Mouse (Mus musculus): ENCODE measurements around the gene Ets1. TPM values are rescaled to one million over a fixed set of nuclear protein-coding genes. Genes with fewer than 3 reads are reported as not detected.

Ets1 gene
- total and polyA plus RNA-seq, 3 experiments = 0.05 TPM; not detected in 2

- Histone ChIP-seq H3K4me3 (ENCODE audit: low read depth, low read length) (no peak overlapping the region), H3K9me3 (replicated peaks) (peaks cover 2% of the 10 kb centered on the region; the same call in 1 of the 2 replicates), H3K27me3 (ENCODE audit: insufficient read depth, low read length) (no peaks in the 10 kb centered on the region), H3K4me1 (ENCODE audit: insufficient read depth, low read depth, low read length) (no peaks in the 10 kb centered on the region), H3K36me3 (replicated peaks) (no peaks in the 10 kb centered on the region)
- DNase-seq (ENCODE audit: low spot score) = no peak
- TF ChIP-seq TAL1 (conservative IDR thresholded peaks at IDR 0.05; ENCODE audit: low read depth, low read length) = no peak
- no peak for TF ChIP-seq GATA2 (IDR thresholded peaks at IDR 0.05; ENCODE audit: borderline replicate concordance, low read depth, low read length)
- no peak for TF ChIP-seq POLR2AphosphoS5 (IDR thresholded peaks at IDR 0.05; ENCODE audit: insufficient replicate concordance, low read depth, low read length)
- no peak for TF ChIP-seq GATA1 (IDR thresholded peaks at IDR 0.05; ENCODE audit: borderline replicate concordance, low read length)
- no peak for TF ChIP-seq CTCF (IDR thresholded peaks at IDR 0.05; ENCODE audit: low read depth, low read length)
- ATAC-seq (ENCODE audit: extremely low read depth, insufficient number of reproducible peaks, low FRiP score, poor library complexity, severe bottlenecking) = no peak
Measured at GRCm38 (mm10) chr9:32619661-32620060, 16.4 kb upstream of the Ets1 start.

GRCm38 (mm10) chr9:32620446-32620845 lies 15.6 kb upstream of the Ets1 start:
- no peak for ATAC-seq (ENCODE audit: extremely low read depth, insufficient number of reproducible peaks, low FRiP score, poor library complexity, severe bottlenecking)
- Histone ChIP-seq H3K4me1 (ENCODE audit: insufficient read depth, low read depth, low read length) (no peaks in the 10 kb centered on the region), H3K4me3 (ENCODE audit: low read depth, low read length) (no peak overlapping the region), H3K9me3 (replicated peaks) (peaks cover 2% of the 10 kb centered on the region; the same call in 1 of the 2 replicates), H3K27me3 (ENCODE audit: insufficient read depth, low read length) (no peaks in the 10 kb centered on the region), H3K36me3 (replicated peaks) (no peaks in the 10 kb centered on the region)
- TF ChIP-seq GATA1 (IDR thresholded peaks at IDR 0.05; ENCODE audit: borderline replicate concordance, low read length) (no peak), POLR2AphosphoS5 (IDR thresholded peaks at IDR 0.05; ENCODE audit: insufficient replicate concordance, low read depth, low read length) (no peak), CTCF (IDR thresholded peaks at IDR 0.05; ENCODE audit: low read depth, low read length) (no peak), GATA2 (IDR thresholded peaks at IDR 0.05; ENCODE audit: borderline replicate concordance, low read depth, low read length) (no peak), TAL1 (conservative IDR thresholded peaks at IDR 0.05; ENCODE audit: low read depth, low read length) (no peak)
- DNase-seq (ENCODE audit: low spot score) = no peak

- no peak for ATAC-seq (ENCODE audit: extremely low read depth, insufficient number of reproducible peaks, low FRiP score, poor library complexity, severe bottlenecking)
Measured at GRCm38 (mm10) chr9:32629385-32629981, 6.5 kb upstream of the Ets1 start.

GRCm38 (mm10) chr9:32631341-32631740 lies 4.7 kb upstream of the Ets1 start:
- no peak for ATAC-seq (ENCODE audit: extremely low read depth, insufficient number of reproducible peaks, low FRiP score, poor library complexity, severe bottlenecking)
- Histone ChIP-seq H3K4me1 (ENCODE audit: insufficient read depth, low read depth, low read length) (no peaks in the 10 kb centered on the region), H3K36me3 (replicated peaks) (no peaks in the 10 kb centered on the region)

More at GRCm38 (mm10) chr9:32629385-32629981, 6.5 kb upstream of the Ets1 start:
- no peaks in the 10 kb centered on the region for H3K36me3 ChIP-seq (replicated peaks)
- no peak for DNase-seq (ENCODE audit: low spot score)
- H3K4me3 ChIP-seq (ENCODE audit: low read depth, low read length) = no peak overlapping the region
- H3K27me3 ChIP-seq (ENCODE audit: insufficient read depth, low read length) = no peaks in the 10 kb centered on the region
- no peak for TF ChIP-seq TAL1 (conservative IDR thresholded peaks at IDR 0.05; ENCODE audit: low read depth, low read length)
- no peak for TF ChIP-seq GATA2 (IDR thresholded peaks at IDR 0.05; ENCODE audit: borderline replicate concordance, low read depth, low read length)
- TF ChIP-seq CTCF (IDR thresholded peaks at IDR 0.05; ENCODE audit: low read depth, low read length) = no peak
- no peak for TF ChIP-seq GATA1 (IDR thresholded peaks at IDR 0.05; ENCODE audit: borderline replicate concordance, low read length)
- no peak for TF ChIP-seq POLR2AphosphoS5 (IDR thresholded peaks at IDR 0.05; ENCODE audit: insufficient replicate concordance, low read depth, low read length)
- no peaks in the 10 kb centered on the region for H3K4me1 ChIP-seq (ENCODE audit: insufficient read depth, low read depth, low read length)
- H3K9me3 ChIP-seq (replicated peaks) = no peaks in the 10 kb centered on the region

GRCm38 (mm10) chr9:32632237-32632636 lies 3.8 kb upstream of the Ets1 start:
- Histone ChIP-seq H3K4me1 (ENCODE audit: insufficient read depth, low read depth, low read length) (no peaks in the 10 kb centered on the region), H3K9me3 (replicated peaks) (no peaks in the 10 kb centered on the region), H3K36me3 (replicated peaks) (no peaks in the 10 kb centered on the region), H3K27me3 (ENCODE audit: insufficient read depth, low read length) (no peaks in the 10 kb centered on the region), H3K4me3 (ENCODE audit: low read depth, low read length) (no peak overlapping the region)
- no peak for ATAC-seq (ENCODE audit: extremely low read depth, insufficient number of reproducible peaks, low FRiP score, poor library complexity, severe bottlenecking)
- no peak for TF ChIP-seq CTCF (IDR thresholded peaks at IDR 0.05; ENCODE audit: low read depth, low read length)
- TF ChIP-seq POLR2AphosphoS5 (IDR thresholded peaks at IDR 0.05; ENCODE audit: insufficient replicate concordance, low read depth, low read length) = no peak
- TF ChIP-seq TAL1 (conservative IDR thresholded peaks at IDR 0.05; ENCODE audit: low read depth, low read length) = no peak
- no peak for TF ChIP-seq GATA2 (IDR thresholded peaks at IDR 0.05; ENCODE audit: borderline replicate concordance, low read depth, low read length)
- no peak for TF ChIP-seq GATA1 (IDR thresholded peaks at IDR 0.05; ENCODE audit: borderline replicate concordance, low read length)
- no peak for DNase-seq (ENCODE audit: low spot score)

More at GRCm38 (mm10) chr9:32631341-32631740, 4.7 kb upstream of the Ets1 start:
- Histone ChIP-seq H3K27me3 (ENCODE audit: insufficient read depth, low read length) (no peaks in the 10 kb centered on the region), H3K4me3 (ENCODE audit: low read depth, low read length) (no peak overlapping the region), H3K9me3 (replicated peaks) (no peaks in the 10 kb centered on the region)
- TF ChIP-seq GATA1 (IDR thresholded peaks at IDR 0.05; ENCODE audit: borderline replicate concordance, low read length) (no peak), TAL1 (conservative IDR thresholded peaks at IDR 0.05; ENCODE audit: low read depth, low read length) (no peak)
- DNase-seq (ENCODE audit: low spot score) = no peak

- ATAC-seq (ENCODE audit: extremely low read depth, insufficient number of reproducible peaks, low FRiP score, poor library complexity, severe bottlenecking) (no peak), DNase-seq (ENCODE audit: low spot score) (no peak)
- no peaks in the 10 kb centered on the region for H3K9me3 ChIP-seq (replicated peaks)
- H3K27me3 ChIP-seq (ENCODE audit: insufficient read depth, low read length) = no peaks in the 10 kb centered on the region
- H3K4me1 ChIP-seq (ENCODE audit: insufficient read depth, low read depth, low read length) = no peaks in the 10 kb centered on the region
- no peak overlapping the region for H3K4me3 ChIP-seq (ENCODE audit: low read depth, low read length)
- TF ChIP-seq POLR2AphosphoS5 (IDR thresholded peaks at IDR 0.05; ENCODE audit: insufficient replicate concordance, low read depth, low read length) = no peak
- no peak for TF ChIP-seq TAL1 (conservative IDR thresholded peaks at IDR 0.05; ENCODE audit: low read depth, low read length)
- no peak for TF ChIP-seq CTCF (IDR thresholded peaks at IDR 0.05; ENCODE audit: low read depth, low read length)
- TF ChIP-seq GATA1 (IDR thresholded peaks at IDR 0.05; ENCODE audit: borderline replicate concordance, low read length) = no peak
- no peaks in the 10 kb centered on the region for H3K36me3 ChIP-seq (replicated peaks)
Measured at GRCm38 (mm10) chr9:32644981-32645380, 9.0 kb downstream of the Ets1 start.

All from G1E (cell line).